Mouse (Mus musculus): ENCODE results near the gene Arl10.

DNA sequence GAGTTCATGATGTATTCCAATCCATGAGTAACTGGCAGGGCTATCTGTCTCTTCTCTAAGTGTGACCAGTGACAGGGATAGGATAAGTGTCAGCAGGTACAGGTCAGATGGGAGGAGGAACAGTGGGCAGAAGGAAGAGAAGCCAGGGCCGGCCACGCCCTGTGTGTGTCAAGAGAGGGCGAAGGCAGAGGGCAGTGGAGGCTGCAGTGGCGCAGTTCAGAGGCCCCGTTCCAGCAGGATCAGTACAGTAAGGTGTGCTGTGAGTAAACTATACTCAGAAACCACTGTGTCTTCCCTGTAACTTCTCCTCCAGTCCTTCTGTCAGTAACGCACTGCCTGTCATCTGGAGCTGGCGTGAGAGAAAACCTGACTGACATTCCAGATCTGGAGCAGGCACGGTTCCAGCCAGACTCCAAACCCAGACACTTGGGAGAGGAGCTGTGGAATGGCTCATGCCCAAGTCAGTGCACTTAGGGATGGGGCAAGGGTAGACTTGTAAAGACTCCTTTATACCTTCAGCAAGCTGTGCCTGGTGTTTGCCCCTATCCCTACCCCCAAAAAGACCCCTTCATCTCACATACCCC, 21.4 kb downstream of the Arl10 start:
- TF ChIP-seq CTCF (IDR thresholded peaks at IDR 0.05; ENCODE audit: borderline replicate concordance, control insufficient read depth, extremely low read depth, insufficient read depth, low read length, poor library complexity): no peak
- no peak for TF ChIP-seq POLR2A (IDR thresholded peaks at IDR 0.05; ENCODE audit: control insufficient read depth, extremely low read depth, insufficient read depth, low read length, poor library complexity)

All from thymus, adult 2 months (tissue).